Mouse (Mus musculus) thymus, postnatal 25 days (tissue): ENCODE measurements at regions not wholly inside any gene's neighbourhood (a gene's known extent, or its start where the extent isn't known, plus 50 kb on each side); places are given as distances from the start of the nearest gene placed in this dataset.

ENCODE experiments used
- DNase-seq: peaks from one replicate; pipeline ENCODE4 v3.0.0; 2022

DNA sequence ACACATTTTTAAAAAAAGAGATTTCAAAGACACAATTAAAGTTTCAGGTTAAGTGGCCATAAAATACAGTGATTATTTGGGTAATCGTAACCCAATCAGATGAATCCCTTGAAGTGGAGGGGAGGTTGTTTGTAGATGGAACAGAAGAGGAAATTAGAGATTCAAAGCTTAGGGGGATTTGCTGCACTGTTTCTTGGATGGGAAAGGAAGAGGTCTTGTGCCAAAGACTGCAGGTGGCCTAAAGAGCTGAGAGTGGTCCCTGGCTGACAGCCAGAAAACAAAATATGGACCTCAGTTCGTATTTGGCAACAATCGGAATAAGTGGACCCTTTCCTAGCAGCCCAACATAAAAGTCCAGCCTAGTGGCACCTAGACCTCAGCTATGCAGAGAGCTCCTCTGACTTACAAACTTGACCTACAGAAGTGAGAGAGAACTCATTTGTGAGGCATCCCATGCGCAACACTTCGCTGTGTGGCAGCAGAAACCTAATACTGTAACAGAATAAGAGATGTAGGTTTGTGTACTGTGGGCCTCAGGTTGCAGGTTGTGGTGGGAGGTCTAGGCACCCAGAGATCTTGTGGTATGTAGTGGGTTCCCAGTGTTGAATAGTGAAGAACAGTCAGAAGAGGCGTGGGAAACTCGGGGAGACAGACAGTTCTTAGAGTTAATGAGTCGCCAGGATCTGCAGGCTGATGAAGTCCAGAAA is 110.0 kb upstream of the Ccdc54 start:
- DNase-seq = no peak

DNA sequence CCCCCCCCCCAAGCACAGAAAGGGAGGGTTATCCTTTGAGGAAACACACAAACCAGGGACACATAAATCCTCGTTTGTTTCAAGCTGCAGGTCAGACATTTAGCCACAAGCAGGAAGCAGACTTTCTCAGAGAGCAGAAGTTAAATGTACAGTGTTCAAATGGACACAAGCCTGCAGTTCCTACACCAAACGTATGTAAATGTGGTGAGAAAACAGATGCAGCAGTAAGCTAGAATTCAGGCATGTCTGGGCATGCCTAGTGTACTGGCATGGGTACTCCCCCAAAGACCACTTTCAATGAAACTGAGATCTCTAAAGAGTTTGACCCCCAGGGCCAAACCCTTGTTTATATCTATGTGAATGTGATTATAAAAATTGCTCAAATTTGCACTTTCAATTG is 109.2 kb upstream of the Ccdc54 start:
- DNase-seq = no peak

DNA sequence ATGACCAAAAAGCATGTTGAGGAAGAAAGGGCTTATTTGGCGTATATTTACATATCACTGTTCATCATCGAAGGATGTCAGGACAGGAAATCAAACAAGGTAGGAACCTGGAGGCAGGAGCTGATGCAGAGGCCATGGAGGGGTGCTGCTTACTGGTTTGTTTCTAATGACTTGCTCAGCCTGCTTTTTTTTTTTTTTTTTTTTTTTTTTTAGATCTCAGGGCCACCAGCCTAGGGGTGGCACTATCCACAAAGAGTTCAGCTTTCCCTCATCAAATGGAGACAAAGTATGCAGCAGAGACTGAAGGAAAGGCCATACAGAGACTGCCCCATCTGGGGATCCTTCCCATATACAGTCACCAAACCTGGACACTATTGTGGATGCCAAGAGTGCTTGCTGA is 106.8 kb upstream of the Ccdc54 start:
- no peak for DNase-seq

DNA sequence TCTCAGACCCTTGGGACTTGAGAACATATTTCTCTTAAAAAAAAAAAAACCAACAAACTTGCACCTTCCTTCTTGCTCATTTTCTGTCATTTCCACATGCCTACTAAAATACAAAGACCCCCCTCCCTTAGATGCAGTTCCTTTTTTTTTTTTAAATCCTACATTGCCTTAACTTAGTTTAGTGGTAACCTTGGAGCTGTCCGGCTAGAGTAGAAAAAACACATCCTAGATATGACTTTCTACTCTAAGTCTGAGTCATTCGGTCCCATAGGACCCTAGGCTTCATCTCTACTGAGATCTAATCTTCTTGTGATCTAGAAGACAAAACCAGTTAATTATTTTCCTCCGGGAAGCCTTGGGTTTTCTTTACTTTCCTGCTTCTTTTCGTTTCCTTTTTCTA is 105.1 kb upstream of the Ccdc54 start:
- no peak for DNase-seq

DNA sequence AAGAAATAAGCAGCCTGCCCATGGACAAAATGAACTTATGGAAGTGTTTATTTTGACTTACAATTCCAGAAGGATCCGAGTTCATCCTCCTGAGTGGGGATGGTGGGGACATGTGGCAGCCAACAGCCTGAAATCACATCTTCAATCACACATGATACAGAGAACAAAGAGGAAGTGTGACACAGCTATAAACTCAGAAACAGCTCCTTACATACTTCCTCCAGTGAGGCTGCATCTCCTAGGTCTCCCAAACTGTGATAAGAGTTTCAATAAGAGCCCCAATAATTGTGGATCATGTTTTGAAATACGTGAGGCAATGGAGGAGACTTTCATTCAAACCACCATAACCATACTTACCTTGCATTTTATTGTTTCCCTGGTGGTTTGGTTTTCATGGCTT is 103.1 kb upstream of the Ccdc54 start:
- DNase-seq = no peak

DNA sequence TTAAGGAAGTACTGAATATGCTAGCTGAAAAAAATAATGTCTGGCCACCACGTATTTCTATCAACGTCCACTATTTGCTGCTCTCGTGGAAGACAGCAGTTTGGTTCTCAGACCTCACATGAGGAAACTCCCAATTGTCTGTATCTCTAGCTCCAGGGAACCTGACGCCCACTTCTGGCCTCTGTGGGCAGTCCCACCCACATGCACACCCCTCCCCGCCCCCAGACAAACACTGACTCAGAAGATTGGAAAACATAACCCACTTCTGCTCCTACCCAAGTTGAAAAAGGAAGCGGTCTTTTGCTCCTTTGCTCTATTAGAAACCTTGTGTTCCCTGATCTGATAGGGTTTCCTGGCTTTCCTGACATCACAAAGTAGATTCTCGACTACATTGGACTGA is 99.9 kb upstream of the Ccdc54 start:
- no peak for DNase-seq

DNA sequence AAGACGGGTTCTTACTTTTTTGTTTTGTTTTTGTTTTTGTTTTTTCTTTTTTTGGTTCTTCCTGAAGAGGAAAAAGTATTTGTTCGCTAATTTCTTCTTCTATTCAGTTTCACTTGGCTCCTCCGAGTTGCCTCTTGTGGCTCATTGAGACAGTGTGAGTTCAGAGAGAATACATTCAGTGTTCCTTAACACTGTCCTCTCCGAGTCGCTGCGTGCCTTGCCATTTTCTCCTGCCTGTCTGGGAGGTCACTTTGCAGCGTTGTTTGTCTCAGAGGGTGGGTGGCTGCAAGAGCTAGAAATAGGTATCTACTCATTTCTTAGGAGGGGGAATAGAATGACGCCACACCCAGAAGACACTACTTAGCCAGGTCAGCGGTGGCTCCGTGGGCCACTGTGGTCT is 98.6 kb upstream of the Ccdc54 start:
- no peak for DNase-seq

DNA sequence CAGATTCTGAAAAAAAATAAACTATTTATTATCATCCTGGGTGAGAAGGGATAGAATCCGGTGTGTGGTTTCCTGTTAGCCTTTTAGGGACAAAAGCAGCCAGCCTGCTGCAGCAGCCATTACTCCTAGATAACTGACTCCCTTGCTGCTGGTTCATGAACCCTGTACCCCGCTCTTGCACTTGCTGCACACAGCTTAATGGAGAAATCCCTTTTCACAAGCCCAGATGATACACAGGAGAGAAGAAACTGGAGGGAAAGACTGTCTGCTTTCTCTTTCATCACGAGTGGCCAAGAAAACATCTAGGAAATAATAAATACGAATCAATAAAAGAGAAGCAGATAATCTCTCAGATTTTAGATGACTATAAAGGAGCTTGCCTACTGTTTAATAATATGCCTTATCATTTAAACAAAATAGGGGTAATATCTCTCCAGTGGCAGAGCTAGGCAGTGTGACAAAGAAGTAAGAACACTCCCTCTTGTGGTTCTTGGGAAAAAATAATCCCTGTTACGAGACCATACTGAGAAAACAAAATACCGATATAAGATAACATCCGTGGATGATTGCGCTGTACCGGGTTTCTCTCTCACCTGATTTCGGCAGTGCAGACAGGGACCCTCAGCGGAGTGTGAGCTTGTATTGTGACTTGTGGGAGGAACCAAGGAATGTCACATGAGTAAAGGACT is 98.0 kb upstream of the Ccdc54 start:
- no peak for DNase-seq

DNA sequence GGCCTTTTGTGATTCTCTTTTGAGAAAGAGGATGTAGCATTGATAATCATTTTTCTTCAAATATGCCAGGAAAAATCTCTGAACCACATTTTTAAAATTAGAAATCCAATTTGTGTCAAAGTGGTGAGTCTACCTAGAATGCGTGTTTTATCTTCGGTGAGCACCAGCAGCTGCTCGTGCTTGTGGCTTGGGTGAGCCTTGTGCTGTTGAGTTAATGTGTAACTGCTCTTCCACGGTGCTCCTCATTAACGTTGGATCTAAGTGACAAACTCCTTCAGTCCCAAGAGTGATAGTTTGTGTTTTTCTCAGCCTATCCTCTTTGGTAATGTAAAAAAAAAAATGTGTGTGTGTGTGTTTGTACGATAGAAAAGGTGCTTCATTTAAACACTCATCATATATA is 88.7 kb upstream of the Ccdc54 start:
- no peak for DNase-seq

DNA sequence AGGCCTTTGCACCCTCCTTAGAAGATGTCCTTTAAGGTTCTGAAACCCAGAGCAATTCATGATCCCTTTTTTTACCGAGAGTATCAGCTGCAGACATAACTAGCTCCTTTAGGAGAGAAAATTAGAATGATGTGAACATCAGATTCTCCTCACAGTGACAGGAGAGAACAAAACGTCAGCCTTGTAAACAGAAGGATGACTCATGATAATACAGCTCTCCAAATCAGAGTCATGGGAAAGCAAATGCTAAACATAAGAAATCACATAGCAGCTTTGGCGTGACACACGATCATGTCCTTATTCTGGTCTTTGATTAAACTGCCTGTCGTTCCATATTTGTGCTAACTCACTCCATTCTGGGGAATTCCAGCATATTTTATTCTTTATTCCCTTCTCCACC is 82.4 kb upstream of the Ccdc54 start:
- no peak for DNase-seq

DNA sequence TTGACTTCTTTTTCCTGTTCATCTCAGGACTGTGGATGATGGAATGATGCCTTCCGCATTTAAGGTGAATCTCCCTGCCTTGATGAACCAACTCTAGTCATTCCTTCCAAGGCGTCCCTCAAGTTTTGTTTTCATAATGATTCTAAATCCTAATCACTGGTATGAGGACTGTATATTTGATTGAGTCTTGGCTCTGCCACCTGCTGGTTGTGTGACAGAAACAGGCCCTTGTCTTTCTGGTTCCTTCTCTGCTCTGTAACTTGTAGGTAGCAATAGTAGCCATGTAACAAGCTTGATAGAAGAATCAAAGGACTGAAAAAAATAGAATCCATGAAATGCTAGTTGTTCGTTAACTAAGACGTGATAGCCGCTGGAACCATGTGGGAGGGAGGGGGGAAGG is 81.8 kb upstream of the Ccdc54 start:
- DNase-seq = no peak

DNA sequence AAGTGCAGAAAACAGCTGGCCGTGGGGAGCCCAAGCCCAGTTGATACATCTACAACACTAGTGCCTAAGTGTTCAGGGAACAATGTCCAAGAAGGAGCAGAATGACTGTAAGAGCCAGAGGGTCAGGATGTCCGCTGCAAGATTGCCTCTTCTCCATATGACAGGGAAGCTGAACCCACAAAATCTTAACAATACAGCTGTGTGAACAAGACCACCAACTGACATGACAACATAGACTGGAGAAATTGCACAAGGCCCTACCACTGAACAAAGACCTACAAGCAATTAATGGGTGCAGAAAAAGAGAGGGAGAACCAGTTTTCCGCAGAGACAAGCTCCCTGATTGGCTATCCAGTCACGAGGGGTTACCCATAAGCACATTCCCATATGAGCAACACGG is 80.2 kb upstream of the Ccdc54 start:
- no peak for DNase-seq

DNA sequence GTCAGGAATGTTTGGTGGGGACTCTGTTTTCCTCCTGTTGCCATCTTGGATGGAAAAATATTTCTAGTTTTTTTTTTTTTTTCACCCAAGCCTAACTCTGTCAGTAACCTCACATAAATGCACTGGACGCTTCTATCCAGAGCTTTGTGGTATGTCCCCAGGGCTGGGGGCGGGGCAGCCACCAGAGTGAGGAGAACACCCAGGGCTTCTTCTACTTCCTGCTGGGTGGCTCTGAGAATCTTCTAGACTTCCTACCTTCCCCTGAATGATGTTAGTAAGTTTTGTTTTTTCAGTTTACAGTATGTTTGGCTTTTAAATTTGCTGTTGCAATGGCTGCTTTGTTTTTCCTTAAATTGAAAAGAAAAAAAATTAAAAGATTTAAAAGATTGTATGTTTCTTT is 73.3 kb upstream of the Ccdc54 start:
- peak; percentile 18 for DNase-seq
